8 mouse cellular contexts compared by ENCODE assay signal in the genomic region with DNA sequence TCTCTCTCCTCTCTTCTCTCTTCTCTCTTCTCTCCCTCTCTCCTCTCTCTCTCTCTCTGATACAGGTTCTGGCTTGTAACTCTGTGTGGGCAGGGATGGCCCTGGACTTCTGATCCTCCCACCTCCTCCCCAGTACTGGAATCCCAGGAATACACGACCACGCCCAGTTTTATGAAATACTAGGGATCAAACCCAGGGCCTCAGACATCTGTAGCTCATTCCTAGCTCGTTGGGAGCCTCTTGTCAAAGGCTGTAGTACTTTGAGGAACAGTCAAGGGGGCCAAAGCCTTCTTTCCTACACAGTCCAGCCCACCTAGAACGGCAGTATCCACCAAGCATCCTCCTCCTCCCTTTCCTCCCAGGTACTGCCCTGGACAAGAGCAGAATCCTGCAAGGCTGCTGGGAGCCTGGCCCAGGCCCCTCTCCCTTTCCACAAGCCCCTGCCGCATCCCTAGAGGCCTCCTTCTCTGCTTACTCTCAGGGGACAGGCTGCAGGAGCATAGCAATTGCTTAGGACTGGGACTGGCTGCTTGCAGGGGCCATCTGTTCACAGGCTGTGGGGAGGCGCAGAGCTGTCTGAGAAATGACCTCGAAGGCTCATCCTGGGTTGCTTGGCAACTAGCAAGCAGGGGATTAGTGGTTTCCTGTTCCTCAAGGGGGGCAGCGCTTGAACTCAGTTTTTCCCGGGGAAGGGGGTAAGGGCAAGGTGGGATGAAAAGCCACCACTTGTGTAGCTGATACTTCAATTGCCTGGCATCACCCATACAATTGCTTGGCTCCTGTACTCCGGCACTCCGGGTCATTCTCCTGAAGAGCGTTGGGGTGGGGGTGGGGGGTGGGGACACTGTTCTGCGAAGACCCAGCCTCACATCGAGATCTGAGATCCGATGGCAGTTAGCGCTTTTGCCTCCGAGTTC. TPM values are rescaled to one million over a fixed set of nuclear protein-coding genes. Genes with fewer than 3 reads are reported as not detected.
DNase-seq lines count a peak whose midpoint lies in the region; ATAC-seq and TF ChIP-seq lines count a peak whose summit lies in the region.

No protein-coding gene starts in this region.

- intact Hi-C loops in heart, postnatal 25 days (cut with DNase I): loop anchor here (10.0 kb wide), 1 partner anchor 435 kb away; no protein-coding TSS in a partner anchor
- intact Hi-C loops in gastrocnemius, postnatal 36 days (cut with DNase I): no loop called here

- no peaks in the 10 kb centered on the region for H3K9me3 ChIP-seq in heart, embryonic 10.5 days
- H3K9me3 ChIP-seq in ES-E14 (ENCODE audit: control insufficient read depth, insufficient read depth, low read depth, low read length): no peaks in the 10 kb centered on the region
- H3K9me3 ChIP-seq in hindbrain, embryonic 12.5 days (replicated peaks): no peaks in the 10 kb centered on the region
- no peaks in the 10 kb centered on the region for H3K9me3 ChIP-seq in midbrain, embryonic 15.5 days

- peak; percentile 86 for DNase-seq in heart, embryonic 10.5 days (ENCODE audit: low spot score)
- no peak for DNase-seq in heart, postnatal 25 days (ENCODE audit: low spot score)
- DNase-seq in ES-E14 (ENCODE audit: low read depth, low spot score): no peak
- peak; percentile 58 for DNase-seq in embryo, embryonic 11.5 days (ENCODE audit: low read depth, low spot score)
- DNase-seq in gastrocnemius, postnatal 36 days: no peak

- H3K36me3 ChIP-seq in heart, embryonic 10.5 days: no peaks in the 10 kb centered on the region
- H3K36me3 ChIP-seq in ES-E14 (ENCODE audit: control insufficient read depth, insufficient read depth, low read length, poor library complexity, severe bottlenecking): no peaks in the 10 kb centered on the region
- no peaks in the 10 kb centered on the region for H3K36me3 ChIP-seq in hindbrain, embryonic 12.5 days
- no peaks in the 10 kb centered on the region for H3K36me3 ChIP-seq in midbrain, embryonic 15.5 days (replicated peaks)

- peaks cover 6% of the 10 kb centered on the region; the same call in 1 of the 2 replicates for H3K27me3 ChIP-seq in heart, embryonic 10.5 days (ENCODE audit: insufficient read depth, poor library complexity, severe bottlenecking)
- no peaks in the 10 kb centered on the region for H3K27me3 ChIP-seq in hindbrain, embryonic 12.5 days
- no peaks in the 10 kb centered on the region for H3K27me3 ChIP-seq in midbrain, embryonic 15.5 days (replicated peaks)

- peak; percentile 91 for ATAC-seq in hindbrain, embryonic 12.5 days (ENCODE audit: low FRiP score)
- ATAC-seq in midbrain, embryonic 15.5 days (replicated peaks): peak; percentile 91
- ATAC-seq in inflammation-experienced regulatory T-cells, adult 6 months: no peak

- peak overlapping the region; percentile 36 for H3K4me3 ChIP-seq in heart, embryonic 10.5 days
- H3K4me3 ChIP-seq in ES-E14 (ENCODE audit: insufficient read depth in 1 of 2, low read depth in 1 of 2, low read length in 2 of 2, poor library complexity in 1 of 2, severe bottlenecking in 1 of 2): no peak overlapping the region
- H3K4me3 ChIP-seq in hindbrain, embryonic 12.5 days: peak overlapping the region; percentile 7; the same call in 1 of the 2 replicates
- H3K4me3 ChIP-seq in midbrain, embryonic 15.5 days: no peak overlapping the region

- in situ Hi-C loops in ES-E14 (cut with MboI; ENCODE audit: low sequenced_read_pairs in 2 of 2, unreplicated experiment in 2 of 2): no loop called here

- H3K4me1 ChIP-seq in heart, embryonic 10.5 days: peaks cover 27% of the 10 kb centered on the region
- H3K4me1 ChIP-seq in ES-E14 (ENCODE audit: control insufficient read depth in 2 of 2, insufficient read depth in 2 of 2, low read length in 2 of 2, poor library complexity in 1 of 2): peaks cover 6 to 17% of the 10 kb centered on the region in 2 experiments; a peak in 3 of 4 replicates
- peaks cover 21% of the 10 kb centered on the region for H3K4me1 ChIP-seq in hindbrain, embryonic 12.5 days
- peaks cover 18% of the 10 kb centered on the region for H3K4me1 ChIP-seq in midbrain, embryonic 15.5 days

- peak overlapping the region; percentile 48 for H3K4me2 ChIP-seq in hindbrain, embryonic 12.5 days (replicated peaks)
- peak overlapping the region; percentile 38 for H3K4me2 ChIP-seq in midbrain, embryonic 15.5 days

- 0 out of 2 replicates have a peak overlapping the region, but pooled peaks have one; percentile 16 for H3K9ac ChIP-seq in ES-E14 (ENCODE audit: insufficient read depth, low read depth, low read length, poor library complexity, severe bottlenecking)
- peak overlapping the region; percentile 41; the same call in 1 of the 2 replicates for H3K9ac ChIP-seq in hindbrain, embryonic 12.5 days
- H3K9ac ChIP-seq in midbrain, embryonic 15.5 days: no peak overlapping the region; the same call in 1 of the 2 replicates

- 11% methylated on average over 17 of the region's 17 CpGs for WGBS in heart, embryonic 10.5 days
- WGBS in hindbrain, embryonic 12.5 days: 10% methylated on average over 17 of the region's 17 CpGs
- whole genome bisulfite sequencing in midbrain, embryonic 15.5 days: 8% methylated on average over 17 of the region's 17 CpGs

- peak overlapping the region; percentile 80 for H3K27ac ChIP-seq in heart, embryonic 10.5 days
- peak overlapping the region; percentile 59; the same call in 1 of the 2 replicates for H3K27ac ChIP-seq in ES-E14 (ENCODE audit: insufficient read depth, low read depth, low read length, poor library complexity, severe bottlenecking)
- H3K27ac ChIP-seq in hindbrain, embryonic 12.5 days: peak overlapping the region; percentile 89
- peak overlapping the region; percentile 80 for H3K27ac ChIP-seq in midbrain, embryonic 15.5 days

TF ChIP-seq in ES-E14, 5 proteins besides CTCF, POLR2A, EP300 and RAD21:
- TF ChIP-seq HCFC1 (IDR thresholded peaks at IDR 0.05; ENCODE audit: borderline replicate concordance, insufficient read depth, low read length): no peak
- no peak for TF ChIP-seq ZC3H11A (IDR thresholded peaks at IDR 0.05; ENCODE audit: borderline replicate concordance, low read depth, low read length)
- TF ChIP-seq CHD2 (IDR thresholded peaks at IDR 0.05; ENCODE audit: low read depth, low read length): no peak
- no peak for TF ChIP-seq ZNF384 (IDR thresholded peaks at IDR 0.05; ENCODE audit: low read depth, low read length)
- no peak for TF ChIP-seq MAFK (IDR thresholded peaks at IDR 0.05; ENCODE audit: insufficient read depth, low read depth, low read length)

RNA-seq across cellular contexts. Expression of gene Tent5b, which starts 40.2 kb away (rescaled TPM):
- polyA plus RNA-seq in heart, embryonic 10.5 days (2016; fragmentation: Nextera tagmentation; extraction: Ambion mirVana): 0.90 and 1.5 TPM in 2 replicates
- total RNA-seq in heart, postnatal 25 days (2021): 1 to 10 TPM; 2.5 to 4.0 TPM
- total RNA-seq in ES-E14 (2012; rRNA removed): 7.5 and 8.5 TPM in 2 replicates
- 1.0 and 1.5 TPM in 2 replicates for polyA plus RNA-seq in hindbrain, embryonic 12.5 days (2016; fragmentation: Nextera tagmentation; extraction: Ambion mirVana)
- polyA plus RNA-seq in midbrain, embryonic 15.5 days (2015; fragmentation: Nextera tagmentation; extraction: Ambion mirVana): 0.22 and 0.37 TPM in 2 replicates
- not detected for polyA plus RNA-seq in inflammation-experienced regulatory T-cells, adult 6 months (2017; shearing (Covaris generic))
- total RNA-seq in gastrocnemius, postnatal 36 days (2021): 1 to 10 TPM in 1 of 2 experiments, under 1 TPM in 1; 0.59 to 1.0 TPM

RNA-seq across cellular contexts. Expression of gene Trnp1, which starts 58.6 kb away (rescaled TPM):
- 0.60 and 0.96 TPM in 2 replicates for polyA plus RNA-seq in heart, embryonic 10.5 days (2016; fragmentation: Nextera tagmentation; extraction: Ambion mirVana)
- 1 to 10 TPM; 2.2 to 4.3 TPM for total RNA-seq in heart, postnatal 25 days (2021)
- 0.90 and 0.94 TPM in 2 replicates for total RNA-seq in ES-E14 (2012; rRNA removed)
- 4.3 and 4.8 TPM in 2 replicates for polyA plus RNA-seq in hindbrain, embryonic 12.5 days (2016; fragmentation: Nextera tagmentation; extraction: Ambion mirVana)
- polyA plus RNA-seq in midbrain, embryonic 15.5 days (2015; fragmentation: Nextera tagmentation; extraction: Ambion mirVana): 6.4 and 6.9 TPM in 2 replicates
- polyA plus RNA-seq in inflammation-experienced regulatory T-cells, adult 6 months (2017; shearing (Covaris generic)): not detected
- under 1 TPM; 0.56 to 0.81 TPM for total RNA-seq in gastrocnemius, postnatal 36 days (2021)

Comparison
In these comparisons a context has a peak if more than half of its experiments do, and no peak if none do; other contexts are left out.
1. DNase-seq: peak in heart, embryonic 10.5 days (single experiment) and embryo, embryonic 11.5 days (single experiment); none in heart, postnatal 25 days (single experiment), ES-E14 (single experiment) and gastrocnemius, postnatal 36 days (0 of 2).
2. H3K4me3 ChIP-seq: peak in heart, embryonic 10.5 days (single experiment) and hindbrain, embryonic 12.5 days (single experiment); none in ES-E14 (0 of 2) and midbrain, embryonic 15.5 days (single experiment).
3. Peak in every context shown above with its lines, with median percentiles within 50 percentile points of each other: H3K27ac ChIP-seq.